Mouse (Mus musculus) stomach, embryonic 14.5 days (tissue): ENCODE measurements at regions not wholly inside any gene's neighbourhood (a gene's known extent, or its start where the extent isn't known, plus 50 kb on each side); places are given as distances from the start of the nearest gene placed in this dataset.
A peak's percentile ranks its signal among the peaks of the same experiment; 100 is the strongest.

Experiments
- ATAC-seq: fragments of 200-750 bp; cut with Nextera tagmentation; 2 replicates; pipeline ENCODE4 v1.8.0; 2017; ENCODE audit warnings: low read depth, moderate TSS enrichment; ENCODE audit not compliant: insufficient number of reproducible peaks, insufficient read depth, low FRiP score
- H3K27ac ChIP-seq: fragments of 300-500 bp; sonication (generic); 2 replicates; pipeline ENCODE4 v1.5.1; 2014; ENCODE audit warnings: mild to moderate bottlenecking, low read length, moderate library complexity, mixed read lengths
- H3K27me3 ChIP-seq: fragments of 300-500 bp; sonication (generic); 2 replicates; pipeline ENCODE4 v1.6.1; 2014; ENCODE audit warnings: low read length, control low read depth, mixed read lengths; ENCODE audit not compliant: control insufficient read depth, insufficient read depth
- H3K36me3 ChIP-seq: fragments of 300-500 bp; sonication (generic); 2 replicates; pipeline ENCODE4 v1.6.1; 2014; ENCODE audit warnings: mild to moderate bottlenecking, control low read depth, low read length, moderate library complexity, mixed read lengths; ENCODE audit not compliant: control insufficient read depth, insufficient read depth
- H3K4me1 ChIP-seq: fragments of 300-500 bp; sonication (generic); 2 replicates; pipeline ENCODE4 v1.6.1; 2014; ENCODE audit warnings: low read length, control low read depth, mixed read lengths; ENCODE audit not compliant: control insufficient read depth, insufficient read depth
- H3K4me2 ChIP-seq: fragments of 300-500 bp; sonication (generic); replicated peaks from 2 replicates; pipeline ENCODE4 v1.6.1; 2014; ENCODE audit warnings: low read depth, low read length, control low read depth
- H3K4me3 ChIP-seq: fragments of 300-500 bp; sonication (generic); 2 replicates; pipeline ENCODE4 v1.5.1; 2014; ENCODE audit warnings: low read depth, low read length, control low read depth
- H3K9ac ChIP-seq: fragments of 300-500 bp; sonication (generic); replicated peaks from 2 replicates; pipeline ENCODE4 v1.6.1; 2014; ENCODE audit warnings: low read depth, mild to moderate bottlenecking, control low read depth, low read length, moderate library complexity, mixed read lengths
- H3K9me3 ChIP-seq: fragments of 300-500 bp; sonication (generic); 2 replicates; pipeline ENCODE4 v1.6.1; 2016; ENCODE audit warnings: low read depth, low read length, control low read depth; ENCODE audit not compliant: control insufficient read depth
- WGBS: fragments of 180-500 bp; shearing (Covaris S2); extraction: QIAGEN DNeasy Blood & Tissue Kit; methylation state at CpG from one replicate; pipeline ENCODE4 v1.1.7; 2014; 5-methylcytosine and 5-hydroxymethylcytosine counted together

DNA sequence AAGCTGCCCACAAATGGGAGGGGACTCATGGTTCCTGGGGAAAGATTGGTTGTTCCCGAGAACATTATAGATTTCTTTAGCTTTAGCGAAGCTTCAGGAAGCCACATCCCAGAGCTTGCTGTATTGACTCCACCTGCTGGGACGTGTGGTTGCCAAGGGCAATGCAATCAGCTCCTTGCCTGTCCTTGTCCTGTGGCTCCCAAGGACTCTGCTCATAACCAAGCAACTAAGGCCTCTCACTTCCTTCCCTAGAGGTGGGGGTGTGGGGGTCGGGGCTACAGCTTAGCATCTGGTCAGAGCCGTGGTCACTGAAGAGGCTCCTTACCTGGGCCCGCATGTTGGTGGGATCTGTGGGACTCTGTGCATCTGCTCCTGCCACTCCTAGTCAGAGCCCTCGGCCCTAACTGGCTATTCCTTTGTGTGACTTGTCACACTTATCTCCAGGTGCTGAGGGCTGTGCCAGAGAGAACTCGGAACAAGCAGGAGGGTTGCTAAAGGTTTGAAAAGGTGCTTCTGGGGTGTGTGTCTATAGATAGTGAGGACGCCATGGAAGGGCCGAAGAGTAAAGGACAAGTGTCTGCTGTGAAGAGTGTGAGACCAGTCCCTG is 270.9 kb upstream of the N4bp1 start:
- H3K27me3 ChIP-seq, result no peaks in the 10 kb centered on the region
- H3K9ac ChIP-seq, result no peak overlapping the region
- no peaks in the 10 kb centered on the region for H3K36me3 ChIP-seq
- WGBS, result 66% methylated on average over 10 of the region's 10 CpGs
- no peak overlapping the region for H3K27ac ChIP-seq
- 0 out of 2 replicates have a peak, but pooled peaks have one; percentile 37 for ATAC-seq
- no peak overlapping the region for H3K4me3 ChIP-seq
- H3K4me1 ChIP-seq, result no peaks in the 10 kb centered on the region
- no peaks in the 10 kb centered on the region for H3K9me3 ChIP-seq
- H3K4me2 ChIP-seq, result no peak overlapping the region

DNA sequence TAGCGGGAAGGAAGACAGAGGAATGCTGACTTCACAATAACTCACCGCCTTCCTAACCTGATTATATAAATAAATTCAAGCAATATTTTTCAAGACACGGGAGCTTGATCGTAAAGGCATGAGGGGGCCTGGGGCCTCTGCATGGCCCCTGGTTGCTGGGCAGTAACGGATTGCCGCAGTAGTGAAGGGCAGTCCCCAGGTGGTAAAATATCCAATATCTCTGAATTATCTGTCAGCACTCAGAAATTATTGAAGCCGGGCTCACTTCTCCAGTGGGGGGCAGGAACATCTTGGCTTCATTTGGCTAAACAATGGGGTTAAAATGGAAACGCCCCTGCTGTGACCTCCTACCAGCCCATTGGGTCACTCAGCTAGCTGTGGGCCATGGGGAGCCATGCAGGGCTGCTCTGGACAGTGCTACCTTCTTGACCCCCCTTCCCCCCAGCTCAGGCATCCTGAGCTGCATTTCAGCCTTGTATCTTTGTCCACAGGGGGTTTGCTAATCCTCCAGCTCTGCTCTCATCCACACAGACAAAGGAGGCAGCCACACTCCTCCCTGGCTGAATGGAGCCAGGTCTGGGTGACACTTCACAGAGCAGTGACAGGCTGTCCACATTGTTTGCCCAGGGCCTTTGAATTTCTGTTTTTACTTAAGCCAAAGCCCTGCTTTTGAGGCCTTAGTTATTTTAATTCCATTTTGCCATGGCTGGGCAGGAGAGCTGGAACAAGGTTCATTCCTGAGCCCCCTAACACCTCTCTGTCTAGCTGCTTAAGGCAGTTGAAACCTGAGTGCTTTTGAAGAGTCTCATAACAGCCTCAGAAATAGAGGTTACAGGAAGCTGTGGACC is 267.2 kb upstream of the N4bp1 start:
- no peaks in the 10 kb centered on the region for H3K27me3 ChIP-seq
- no peak for ATAC-seq
- whole genome bisulfite sequencing, result 24% methylated on average over 8 of the region's 8 CpGs

DNA sequence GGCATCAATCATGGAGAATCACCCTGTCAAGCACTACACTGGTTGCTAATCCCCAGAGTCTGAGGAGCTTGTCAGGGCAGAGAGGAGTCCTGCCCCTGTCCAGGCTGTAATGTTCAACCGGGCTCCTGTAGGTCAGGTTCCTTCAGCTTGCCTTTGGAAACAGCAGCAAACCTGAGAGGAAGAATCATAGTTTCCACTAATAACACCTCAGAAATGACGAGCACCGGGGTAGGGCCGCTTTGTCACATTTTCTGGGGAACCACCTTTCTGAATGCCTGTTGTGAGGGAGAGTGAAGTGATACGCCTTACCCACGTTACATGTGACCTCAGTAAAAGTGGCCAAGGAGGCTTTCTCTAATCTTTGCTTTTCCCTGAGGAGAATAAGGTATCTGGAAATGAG is 263.8 kb upstream of the N4bp1 start:
- Histone ChIP-seq H3K27me3 (no peaks in the 10 kb centered on the region), H3K27ac (no peak overlapping the region), H3K4me2 (no peak overlapping the region), H3K4me3 (no peak overlapping the region), H3K9me3 (no peaks in the 10 kb centered on the region), H3K9ac (no peak overlapping the region), H3K36me3 (no peaks in the 10 kb centered on the region), H3K4me1 (no peaks in the 10 kb centered on the region)
- WGBS, result 81% methylated on average over 6 of the region's 6 CpGs
- no peak for ATAC-seq

More for the DNA sequence above, 267.2 kb upstream of the N4bp1 start:
- H3K4me1 ChIP-seq, result no peaks in the 10 kb centered on the region
- H3K36me3 ChIP-seq, result no peaks in the 10 kb centered on the region
- H3K9me3 ChIP-seq, result no peaks in the 10 kb centered on the region
- H3K4me2 ChIP-seq, result no peak overlapping the region
- H3K4me3 ChIP-seq, result no peak overlapping the region
- H3K9ac ChIP-seq, result no peak overlapping the region
- H3K27ac ChIP-seq, result no peak overlapping the region

- no peaks in the 10 kb centered on the region for H3K9me3 ChIP-seq
- no peak overlapping the region for H3K4me3 ChIP-seq
- no peaks in the 10 kb centered on the region for H3K27me3 ChIP-seq
- H3K4me2 ChIP-seq, result no peak overlapping the region
- H3K4me1 ChIP-seq, result no peaks in the 10 kb centered on the region
- ATAC-seq, result no peak
- WGBS, result 71% methylated on average over 5 of the region's 5 CpGs
- H3K27ac ChIP-seq, result no peak overlapping the region
- no peak overlapping the region for H3K9ac ChIP-seq
- H3K36me3 ChIP-seq, result no peaks in the 10 kb centered on the region
These were observed 262.6 kb upstream of the N4bp1 start for GRCm38 (mm10) chr8:87147704-87148103.

- Histone ChIP-seq H3K27me3 (no peaks in the 10 kb centered on the region), H3K9me3 (no peaks in the 10 kb centered on the region), H3K4me2 (no peak overlapping the region), H3K27ac (no peak overlapping the region), H3K4me1 (0 out of 2 replicates have a peak, but pooled peaks cover 4% of the 10 kb centered on the region), H3K36me3 (no peaks in the 10 kb centered on the region), H3K4me3 (no peak overlapping the region), H3K9ac (no peak overlapping the region)
- ATAC-seq, result no peak
- WGBS, result 89% methylated on average over 4 of the region's 4 CpGs
These were observed 252.4 kb upstream of the N4bp1 start for GRCm38 (mm10) chr8:87137412-87137811.

GRCm38 (mm10) chr8:87131716-87132115 is 246.7 kb upstream of the N4bp1 start:
- Histone ChIP-seq H3K9ac (no peak overlapping the region), H3K9me3 (no peaks in the 10 kb centered on the region), H3K36me3 (no peaks in the 10 kb centered on the region), H3K27ac (no peak overlapping the region), H3K4me3 (no peak overlapping the region), H3K4me1 (0 out of 2 replicates have a peak, but pooled peaks cover 4% of the 10 kb centered on the region), H3K27me3 (no peaks in the 10 kb centered on the region), H3K4me2 (no peak overlapping the region)
- 72% methylated on average over 3 of the region's 3 CpGs for WGBS
- no peak for ATAC-seq

GRCm38 (mm10) chr8:87130691-87131090 is 245.6 kb upstream of the N4bp1 start:
- no peak overlapping the region for H3K4me2 ChIP-seq

DNA sequence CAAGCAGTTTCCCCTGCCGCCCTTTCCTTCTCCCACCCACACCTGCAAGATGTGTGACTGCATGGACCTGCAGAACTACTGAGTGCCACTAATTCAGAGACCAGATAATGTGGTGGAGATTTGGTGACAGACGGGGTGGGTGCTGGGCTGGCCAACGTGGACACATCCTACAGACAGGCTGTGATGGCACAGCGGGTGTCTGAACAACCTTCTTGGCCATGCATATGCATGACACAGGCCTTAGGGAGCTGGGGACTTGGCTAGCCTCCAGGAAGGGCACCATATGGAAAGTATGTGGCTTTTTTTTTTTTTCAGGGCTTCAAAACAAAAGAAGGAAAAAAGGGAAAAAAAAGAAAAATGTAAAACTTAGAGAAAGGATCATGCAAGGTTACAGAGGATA is 243.5 kb upstream of the N4bp1 start:
- H3K4me1 ChIP-seq, result 0 out of 2 replicates have a peak, but pooled peaks cover 4% of the 10 kb centered on the region
- no peaks in the 10 kb centered on the region for H3K9me3 ChIP-seq
- 73% methylated on average over 4 of the region's 4 CpGs for WGBS
- H3K4me3 ChIP-seq, result no peak overlapping the region
- H3K27ac ChIP-seq, result no peak overlapping the region
- no peak overlapping the region for H3K9ac ChIP-seq
- H3K4me2 ChIP-seq, result no peak overlapping the region
- no peaks in the 10 kb centered on the region for H3K27me3 ChIP-seq
- ATAC-seq, result no peak
- no peaks in the 10 kb centered on the region for H3K36me3 ChIP-seq

More at GRCm38 (mm10) chr8:87130691-87131090, 245.6 kb upstream of the N4bp1 start:
- Histone ChIP-seq H3K27me3 (no peaks in the 10 kb centered on the region), H3K27ac (no peak overlapping the region), H3K4me1 (0 out of 2 replicates have a peak, but pooled peaks cover 4% of the 10 kb centered on the region), H3K36me3 (no peaks in the 10 kb centered on the region), H3K9me3 (no peaks in the 10 kb centered on the region), H3K9ac (no peak overlapping the region), H3K4me3 (no peak overlapping the region)
- 55% methylated on average over 3 of the region's 3 CpGs for WGBS
- no peak for ATAC-seq
